Comparison of ENCODE assay signal across 19 mouse cellular contexts in the genomic region with DNA sequence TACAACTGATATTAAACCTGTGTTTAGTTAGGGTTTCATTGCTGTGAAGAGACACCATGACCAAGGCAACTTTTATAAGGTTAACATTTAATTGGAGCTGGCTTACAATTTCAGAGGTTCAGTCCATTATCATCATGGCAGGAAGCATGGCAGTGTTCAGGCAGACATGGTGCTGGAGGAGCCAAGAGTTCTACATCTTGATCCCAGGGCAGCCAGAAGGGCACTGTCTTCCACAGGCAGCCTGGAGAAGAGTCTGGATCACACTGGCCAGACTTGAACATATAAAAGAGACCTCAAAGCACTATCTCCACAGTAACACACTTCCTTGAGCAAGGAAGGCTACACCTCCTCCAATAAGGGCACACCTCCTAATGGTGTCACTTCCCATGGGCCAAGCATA. TPM values are rescaled to one million over a fixed set of nuclear protein-coding genes. Genes with fewer than 3 reads are reported as not detected.
DNase-seq lines count a peak whose midpoint lies in the region; ATAC-seq and TF ChIP-seq lines count a peak whose summit lies in the region.
"Had no signal": no experiment of that assay in that cellular context is flagged by ENCODE, and none has a peak within 500 bp of the region (broad histone marks: within the 10 kb centered on the region; RNA-seq: fewer than 3 reads in every experiment).

No protein-coding gene starts in this region.

- no peak overlapping the region for H3K9ac ChIP-seq in heart, postnatal 0 days (replicated peaks; ENCODE audit: low read depth, low read length)
- H3K9ac ChIP-seq in kidney, embryonic 16.5 days (replicated peaks; ENCODE audit: low read length), result no peak overlapping the region
- H3K9ac ChIP-seq in neural tube, embryonic 13.5 days, result no peak overlapping the region
- no peak overlapping the region for H3K9ac ChIP-seq in neural tube, embryonic 15.5 days (replicated peaks)
- H3K9ac ChIP-seq: embryonic facial prominence, embryonic 13.5 days; forebrain, embryonic 12.5 days; heart, embryonic 15.5 days; hindbrain, embryonic 14.5 days had no signal

- DNase-seq in heart, postnatal 0 days (ENCODE audit: low spot score), result no peak
- no peak for DNase-seq in heart, embryonic 10.5 days (ENCODE audit: low spot score)
- DNase-seq in kidney, adult 11 months, result no peak
- DNase-seq: cerebellum, adult 18-20 months; cerebellum, adult 9-11 months; cerebellum, postnatal 36 days had no signal

- peak overlapping the region; percentile 55 for H3K27ac ChIP-seq in heart, postnatal 0 days (ENCODE audit: low read depth)
- H3K27ac ChIP-seq in heart, embryonic 10.5 days, result no peak overlapping the region
- peak overlapping the region; percentile 9; the same call in 1 of the 2 replicates for H3K27ac ChIP-seq in kidney, embryonic 16.5 days (ENCODE audit: low read length)
- H3K27ac ChIP-seq in neural tube, embryonic 13.5 days (replicated peaks), result peak overlapping the region; percentile 39; the same call in 1 of the 2 replicates
- H3K27ac ChIP-seq in neural tube, embryonic 15.5 days (replicated peaks), result no peak overlapping the region
- H3K27ac ChIP-seq: embryonic facial prominence, embryonic 13.5 days; forebrain, embryonic 12.5 days; heart, embryonic 15.5 days; hindbrain, embryonic 10.5 days; hindbrain, embryonic 14.5 days had no signal

- no peak for TF ChIP-seq CTCF in heart, postnatal 0 days (IDR thresholded peaks at IDR 0.05; ENCODE audit: low read depth)

- H3K36me3 ChIP-seq in heart, postnatal 0 days (replicated peaks; ENCODE audit: control insufficient read depth, insufficient read depth, low read length), result peaks cover 30% of the 10 kb centered on the region
- H3K36me3 ChIP-seq in heart, embryonic 10.5 days, result peaks cover 50% of the 10 kb centered on the region
- H3K36me3 ChIP-seq in kidney, embryonic 16.5 days (ENCODE audit: insufficient read depth, low read length), result peaks cover 31% of the 10 kb centered on the region
- peaks cover 51% of the 10 kb centered on the region for H3K36me3 ChIP-seq in neural tube, embryonic 13.5 days
- H3K36me3 ChIP-seq in neural tube, embryonic 15.5 days, result peaks cover 29% of the 10 kb centered on the region

- H3K4me2 ChIP-seq in heart, postnatal 0 days (ENCODE audit: low read depth, low read length), result no peak overlapping the region
- no peak overlapping the region for H3K4me2 ChIP-seq in kidney, embryonic 16.5 days (replicated peaks; ENCODE audit: low read depth, low read length)
- H3K4me2 ChIP-seq in neural tube, embryonic 13.5 days, result no peak overlapping the region
- H3K4me2 ChIP-seq in neural tube, embryonic 15.5 days, result no peak overlapping the region
- H3K4me2 ChIP-seq: embryonic facial prominence, embryonic 13.5 days; forebrain, embryonic 12.5 days; heart, embryonic 11.5 days; heart, embryonic 15.5 days; hindbrain, embryonic 14.5 days had no signal

- ATAC-seq in heart, postnatal 0 days (ENCODE audit: insufficient read depth, low read depth), result no peak
- ATAC-seq in kidney, embryonic 16.5 days (ENCODE audit: low FRiP score, low TSS enrichment), result no peak
- ATAC-seq in neural tube, embryonic 13.5 days (ENCODE audit: low read depth), result no peak
- ATAC-seq in neural tube, embryonic 15.5 days (ENCODE audit: low FRiP score), result no peak
- ATAC-seq: activated CD4-positive, CD25-positive, alpha-beta regulatory T cell, adult 4 months; forebrain, embryonic 16.5 days; Patski had no signal

- H3K4me1 ChIP-seq in heart, postnatal 0 days (ENCODE audit: control insufficient read depth, insufficient read depth), result peaks cover 4% of the 10 kb centered on the region; the same call in 1 of the 2 replicates
- H3K4me1 ChIP-seq in heart, embryonic 10.5 days, result no peaks in the 10 kb centered on the region
- H3K4me1 ChIP-seq in kidney, embryonic 16.5 days (ENCODE audit: insufficient read depth, low read length), result no peaks in the 10 kb centered on the region
- no peaks in the 10 kb centered on the region for H3K4me1 ChIP-seq in neural tube, embryonic 13.5 days (replicated peaks)
- H3K4me1 ChIP-seq in neural tube, embryonic 15.5 days, result no peaks in the 10 kb centered on the region
- H3K4me1 ChIP-seq: embryonic facial prominence, embryonic 13.5 days; forebrain, embryonic 12.5 days; heart, embryonic 15.5 days; hindbrain, embryonic 10.5 days had no signal

- TF ChIP-seq EP300 in heart, postnatal 0 days (IDR thresholded peaks at IDR 0.05; ENCODE audit: low read depth), result no peak

- no peaks in the 10 kb centered on the region for H3K9me3 ChIP-seq in heart, postnatal 0 days (replicated peaks; ENCODE audit: control insufficient read depth, low read length)
- H3K9me3 ChIP-seq in heart, embryonic 10.5 days, result no peaks in the 10 kb centered on the region
- no peaks in the 10 kb centered on the region for H3K9me3 ChIP-seq in kidney, embryonic 16.5 days (ENCODE audit: low read length)
- no peaks in the 10 kb centered on the region for H3K9me3 ChIP-seq in neural tube, embryonic 13.5 days
- no peaks in the 10 kb centered on the region for H3K9me3 ChIP-seq in neural tube, embryonic 15.5 days (replicated peaks)
- H3K9me3 ChIP-seq: embryonic facial prominence, embryonic 13.5 days; forebrain, embryonic 12.5 days; heart, embryonic 15.5 days; hindbrain, embryonic 10.5 days had no signal

- no peak overlapping the region for H3K4me3 ChIP-seq in heart, postnatal 0 days (ENCODE audit: low read depth, low read length)
- no peak overlapping the region for H3K4me3 ChIP-seq in heart, embryonic 10.5 days
- H3K4me3 ChIP-seq in kidney, embryonic 16.5 days (ENCODE audit: low read length), result no peak overlapping the region
- no peak overlapping the region for H3K4me3 ChIP-seq in neural tube, embryonic 13.5 days
- no peak overlapping the region for H3K4me3 ChIP-seq in neural tube, embryonic 15.5 days (replicated peaks)
- H3K4me3 ChIP-seq: embryonic facial prominence, embryonic 13.5 days; forebrain, embryonic 12.5 days; heart, embryonic 15.5 days; hindbrain, embryonic 10.5 days had no signal

- no peaks in the 10 kb centered on the region for H3K27me3 ChIP-seq in heart, postnatal 0 days (ENCODE audit: control insufficient read depth, insufficient read depth, low read length)
- no peaks in the 10 kb centered on the region for H3K27me3 ChIP-seq in heart, embryonic 10.5 days (ENCODE audit: insufficient read depth, poor library complexity, severe bottlenecking)
- H3K27me3 ChIP-seq in kidney, embryonic 16.5 days (ENCODE audit: insufficient read depth, low read length), result no peaks in the 10 kb centered on the region
- H3K27me3 ChIP-seq in neural tube, embryonic 13.5 days, result no peaks in the 10 kb centered on the region
- H3K27me3 ChIP-seq in neural tube, embryonic 15.5 days (replicated peaks), result no peaks in the 10 kb centered on the region
- H3K27me3 ChIP-seq: CH12.LX; embryonic facial prominence, embryonic 13.5 days; forebrain, embryonic 12.5 days; heart, embryonic 15.5 days; Patski had no signal

RNA-seq across cellular contexts. Expression of gene Actr6, which starts 11.8 kb away (rescaled TPM):
- total RNA-seq in heart, postnatal 0 days (2014; rRNA removed; ENCODE audit: low replicate concordance), result 3.4 and 4.5 TPM in 2 replicates
- polyA plus RNA-seq in heart, postnatal 0 days (2015; fragmentation: Nextera tagmentation; extraction: Ambion mirVana), result 21.9 and 24.2 TPM in 2 replicates
- 25.6 and 28.0 TPM in 2 replicates for polyA plus RNA-seq in heart, embryonic 10.5 days (2016; fragmentation: Nextera tagmentation; extraction: Ambion mirVana)
- 27.4 and 31.6 TPM in 2 replicates for polyA plus RNA-seq in kidney, embryonic 16.5 days (2015; fragmentation: Nextera tagmentation; extraction: Ambion mirVana)
- polyA plus RNA-seq in neural tube, embryonic 13.5 days (2015; fragmentation: Nextera tagmentation; extraction: Ambion mirVana), result 54.7 and 59.0 TPM in 2 replicates
- 58.6 and 67.6 TPM in 2 replicates for polyA plus RNA-seq in neural tube, embryonic 15.5 days (2015; fragmentation: Nextera tagmentation; extraction: Ambion mirVana)

RNA-seq across cellular contexts. Expression of gene Uhrf1bp1l, which starts 24.5 kb away (rescaled TPM):
- total RNA-seq in heart, postnatal 0 days (2014; rRNA removed; ENCODE audit: low replicate concordance), result 21.6 and 24.9 TPM in 2 replicates
- polyA plus RNA-seq in heart, postnatal 0 days (2015; fragmentation: Nextera tagmentation; extraction: Ambion mirVana), result 11.2 and 13.7 TPM in 2 replicates
- 23.8 and 26.4 TPM in 2 replicates for polyA plus RNA-seq in heart, embryonic 10.5 days (2016; fragmentation: Nextera tagmentation; extraction: Ambion mirVana)
- polyA plus RNA-seq in kidney, embryonic 16.5 days (2015; fragmentation: Nextera tagmentation; extraction: Ambion mirVana), result 35.9 and 38.6 TPM in 2 replicates
- polyA plus RNA-seq in neural tube, embryonic 13.5 days (2015; fragmentation: Nextera tagmentation; extraction: Ambion mirVana), result 31.2 and 31.3 TPM in 2 replicates
- 28.9 and 29.3 TPM in 2 replicates for polyA plus RNA-seq in neural tube, embryonic 15.5 days (2015; fragmentation: Nextera tagmentation; extraction: Ambion mirVana)

RNA-seq across cellular contexts. Expression of gene Scyl2, which starts 34.2 kb away (rescaled TPM):
- 31.1 and 43.0 TPM in 2 replicates for total RNA-seq in heart, postnatal 0 days (2014; rRNA removed; ENCODE audit: low replicate concordance)
- 3.1 and 3.7 TPM in 2 replicates for polyA plus RNA-seq in heart, postnatal 0 days (2015; fragmentation: Nextera tagmentation; extraction: Ambion mirVana)
- polyA plus RNA-seq in heart, embryonic 10.5 days (2016; fragmentation: Nextera tagmentation; extraction: Ambion mirVana), result 5.9 and 6.2 TPM in 2 replicates
- polyA plus RNA-seq in kidney, embryonic 16.5 days (2015; fragmentation: Nextera tagmentation; extraction: Ambion mirVana), result 7.0 and 7.6 TPM in 2 replicates
- 8.6 and 9.1 TPM in 2 replicates for polyA plus RNA-seq in neural tube, embryonic 13.5 days (2015; fragmentation: Nextera tagmentation; extraction: Ambion mirVana)
- 6.7 and 7.8 TPM in 2 replicates for polyA plus RNA-seq in neural tube, embryonic 15.5 days (2015; fragmentation: Nextera tagmentation; extraction: Ambion mirVana)

Comparison
In these comparisons a context has a peak if more than half of its experiments do, and no peak if none do; other contexts are left out.
1. H3K27ac ChIP-seq: peak in heart, postnatal 0 days (single experiment), kidney, embryonic 16.5 days (single experiment) and neural tube, embryonic 13.5 days (single experiment); none in heart, embryonic 10.5 days (single experiment) and neural tube, embryonic 15.5 days (single experiment).